Comparison of ENCODE assay signal across 9 mouse cellular contexts in genomic region chr2:151605437-151605987, GRCm38 (mm10). TPM values are rescaled to one million over a fixed set of nuclear protein-coding genes. Genes with fewer than 3 reads are reported as not detected.
DNase-seq lines count a peak whose midpoint lies in the region.
"Had no signal": no experiment of that assay in that cellular context is flagged by ENCODE, and none has a peak within 500 bp of the region (broad histone marks: within the 10 kb centered on the region; RNA-seq: fewer than 3 reads in every experiment).

No protein-coding gene starts in this region.

- DNase-seq in heart, embryonic 10.5 days (ENCODE audit: low spot score), result no peak
- no peak for DNase-seq in heart, adult 9 months (ENCODE audit: low spot score in 2 of 2)
- peak; percentile 46 for DNase-seq in cerebellum, adult 8-10 months
- peak; percentile 72 for DNase-seq in forelimb bud, embryonic 11.5 days (ENCODE audit: low read depth, low spot score)
- DNase-seq in layer of hippocampus, adult 8-10 months (ENCODE audit: low spot score in 2 of 2), result peak; percentile 84 to 88
- DNase-seq in lung, postnatal 25 days (ENCODE audit: low spot score), result peak; percentile 43
- DNase-seq in testis, postnatal 14 days (ENCODE audit: low spot score), result no peak
- DNase-seq in adipocyte (ENCODE audit: low spot score), result no peak

- H3K27me3 ChIP-seq in heart, embryonic 10.5 days (ENCODE audit: insufficient read depth, poor library complexity, severe bottlenecking), result peaks cover 44% of the 10 kb centered on the region

- H3K4me3 ChIP-seq in heart, embryonic 10.5 days, result no peak overlapping the region

- peaks cover 18% of the 10 kb centered on the region for H3K4me1 ChIP-seq in heart, embryonic 10.5 days

- H3K36me3 ChIP-seq in heart, embryonic 10.5 days, result no peaks in the 10 kb centered on the region

- H3K27ac ChIP-seq in heart, embryonic 10.5 days, result peak overlapping the region; percentile 12; the same call in 1 of the 2 replicates

- no peaks in the 10 kb centered on the region for H3K9me3 ChIP-seq in heart, embryonic 10.5 days

- 48% methylated on average over 11 of the region's 11 CpGs for WGBS in heart, embryonic 10.5 days

RNA-seq across cellular contexts. Expression of gene Snph, which starts 26.9 kb away (rescaled TPM):
- 0.30 and 0.83 TPM in 2 replicates for polyA plus RNA-seq in heart, embryonic 10.5 days (2016; fragmentation: Nextera tagmentation; extraction: Ambion mirVana)
- total RNA-seq in layer of hippocampus, adult 8-10 months (2022), result 100 to 1,000 TPM; 348 to 418 (median 386) TPM
- polyA plus RNA-seq: liver, adult 2 months had no signal

RNA-seq across cellular contexts. Expression of gene Sdcbp2, which starts 33.1 kb away (rescaled TPM):
- 1.00 and 1.1 TPM in 2 replicates for polyA plus RNA-seq in heart, embryonic 10.5 days (2016; fragmentation: Nextera tagmentation; extraction: Ambion mirVana)
- total RNA-seq in layer of hippocampus, adult 8-10 months (2022), result 1 to 10 TPM; 1.4 to 2.2 (median 1.7) TPM

Comparison
In these comparisons a context has a peak if more than half of its experiments do, and no peak if none do; other contexts are left out.
1. DNase-seq: peak in cerebellum, adult 8-10 months (single experiment), forelimb bud, embryonic 11.5 days (single experiment), layer of hippocampus, adult 8-10 months (2 of 2) and lung, postnatal 25 days (single experiment); none in heart, embryonic 10.5 days (single experiment), heart, adult 9 months (0 of 2), testis, postnatal 14 days (single experiment) and adipocyte (single experiment).